Mouse (Mus musculus) hindbrain, embryonic 12.5 days (tissue): Measurements from ENCODE around the gene Ooep. TPM values are rescaled to one million over a fixed set of nuclear protein-coding genes. Genes with fewer than 3 reads are reported as not detected.
"Not testable (repeated sequence)": the region's sequence is repeated elsewhere in the genome, so short reads cannot be mapped to it uniquely, and the experiment has no call there.

Experiments used
- ATAC-seq: fragments of 200-750 bp; cut with Nextera tagmentation; 2 replicates; pipeline ENCODE4 v1.8.0; 2017; ENCODE audit warnings: moderate TSS enrichment; ENCODE audit not compliant: low FRiP score
- H3K27ac ChIP-seq: fragments of 300-500 bp; sonication (generic); 2 replicates; pipeline ENCODE4 v1.5.1; 2016; ENCODE audit warnings: mild to moderate bottlenecking
- H3K27me3 ChIP-seq: fragments of 300-500 bp; sonication (generic); 2 replicates; pipeline ENCODE4 v1.6.1; 2016; ENCODE audit warnings: mild to moderate bottlenecking
- H3K36me3 ChIP-seq: fragments of 300-500 bp; sonication (generic); 2 replicates; pipeline ENCODE4 v1.6.1; 2016; ENCODE audit warnings: mild to moderate bottlenecking
- H3K4me1 ChIP-seq: fragments of 300-500 bp; sonication (generic); 2 replicates; pipeline ENCODE4 v1.6.1; 2016
- H3K4me2 ChIP-seq: fragments of 300-500 bp; sonication (generic); replicated peaks from 2 replicates; pipeline ENCODE4 v1.6.1; 2016; ENCODE audit warnings: mild to moderate bottlenecking
- H3K4me3 ChIP-seq: fragments of 300-500 bp; sonication (generic); 2 replicates; pipeline ENCODE4 v1.5.1; 2016; ENCODE audit warnings: mild to moderate bottlenecking
- H3K9ac ChIP-seq: fragments of 300-500 bp; sonication (generic); 2 replicates; pipeline ENCODE4 v1.6.1; 2016; ENCODE audit warnings: mild to moderate bottlenecking, moderate library complexity
- H3K9me3 ChIP-seq: fragments of 300-500 bp; sonication (generic); replicated peaks from 2 replicates; pipeline ENCODE4 v1.6.1; 2016; ENCODE audit warnings: mild to moderate bottlenecking
- WGBS: fragments of 180-500 bp; shearing (Covaris S2); methylation state at CpG from one replicate; pipeline ENCODE4 v1.1.7; 2016; 5-methylcytosine and 5-hydroxymethylcytosine counted together
- polyA plus RNA-seq: library from polyadenylated mRNA; unstranded; fragments of >200 nt; fragmentation: Nextera tagmentation; extraction: Ambion mirVana; gene quantifications from 2 replicates; pipeline ENCODE4 v1.2.1, GENCODE M21; 2016

The Ooep gene
- polyA plus RNA-seq, 1 experiment from 2014 or later = 5.1 TPM

GRCm38 (mm10) chr9:78385893-78386292 lies 7.4 kb upstream of the Ooep start:
- H3K9ac ChIP-seq = no peak overlapping the region
- H3K9me3 ChIP-seq = no peaks in the 10 kb centered on the region
- 53% methylated on average over 3 of the region's 3 CpGs for WGBS
- no peaks in the 10 kb centered on the region for H3K27me3 ChIP-seq
- H3K27ac ChIP-seq = no peak overlapping the region
- ATAC-seq = no peak
- H3K36me3 ChIP-seq = no peaks in the 10 kb centered on the region
- no peaks in the 10 kb centered on the region for H3K4me1 ChIP-seq
- no peak overlapping the region for H3K4me3 ChIP-seq
- H3K4me2 ChIP-seq = no peak overlapping the region

GRCm38 (mm10) chr9:78377546-78377945 lies 979 bp downstream of the Ooep start:
- H3K9me3 ChIP-seq = no peaks in the 10 kb centered on the region
- ATAC-seq = no peak
- H3K4me2 ChIP-seq = peak overlapping the region; percentile 68
- H3K36me3 ChIP-seq = no peaks in the 10 kb centered on the region
- WGBS = 30% methylated on average over 8 of the region's 8 CpGs
- H3K27me3 ChIP-seq = no peaks in the 10 kb centered on the region; the same call in 1 of the 2 replicates
- no peak overlapping the region for H3K27ac ChIP-seq
- no peak overlapping the region for H3K9ac ChIP-seq
- peak overlapping the region; percentile 38 for H3K4me3 ChIP-seq
- H3K4me1 ChIP-seq = peaks cover 14% of the 10 kb centered on the region

- no peak for ATAC-seq
- Histone ChIP-seq H3K4me3 (no peak overlapping the region), H3K9me3 (no peaks in the 10 kb centered on the region), H3K4me2 (no peak overlapping the region), H3K9ac (no peak overlapping the region), H3K27ac (no peak overlapping the region), H3K4me1 (peaks cover 14% of the 10 kb centered on the region), H3K27me3 (no peaks in the 10 kb centered on the region; the same call in 1 of the 2 replicates), H3K36me3 (no peaks in the 10 kb centered on the region)
- WGBS = 63% methylated on average over 4 of the region's 4 CpGs
Observed at GRCm38 (mm10) chr9:78375486-78375885, 3.0 kb downstream of the Ooep start.

GRCm38 (mm10) chr9:78374885-78375389 lies 3.6 kb downstream of the Ooep start:
- no peaks in the 10 kb centered on the region for H3K36me3 ChIP-seq
- no peak for ATAC-seq
- no peaks in the 10 kb centered on the region; the same call in 1 of the 2 replicates for H3K27me3 ChIP-seq
- H3K27ac ChIP-seq = no peak overlapping the region
- H3K4me3 ChIP-seq = no peak overlapping the region
- H3K4me2 ChIP-seq = no peak overlapping the region
- 81% methylated on average over 1 of the region's 1 CpGs for WGBS
- peaks cover 14% of the 10 kb centered on the region for H3K4me1 ChIP-seq
- H3K9ac ChIP-seq = no peak overlapping the region
- H3K9me3 ChIP-seq = no peaks in the 10 kb centered on the region

GRCm38 (mm10) chr9:78374397-78374796 lies 4.1 kb downstream of the Ooep start:
- Histone ChIP-seq H3K4me3 (no peak overlapping the region), H3K9me3 (no peaks in the 10 kb centered on the region), H3K27me3 (no peaks in the 10 kb centered on the region), H3K36me3 (no peaks in the 10 kb centered on the region), H3K4me1 (peaks cover 14% of the 10 kb centered on the region), H3K4me2 (no peak overlapping the region), H3K27ac (no peak overlapping the region), H3K9ac (no peak overlapping the region)
- no peak for ATAC-seq
- WGBS = 66% methylated on average over 5 of the region's 5 CpGs

- WGBS = 81% methylated on average over 10 of the region's 10 CpGs
- ATAC-seq = no peak
- Histone ChIP-seq H3K4me1 (peaks cover 5% of the 10 kb centered on the region), H3K36me3 (no peaks in the 10 kb centered on the region), H3K9me3 (no peaks in the 10 kb centered on the region), H3K27ac (no peak overlapping the region), H3K27me3 (no peaks in the 10 kb centered on the region), H3K4me2 (no peak overlapping the region), H3K4me3 (no peak overlapping the region), H3K9ac (no peak overlapping the region)
Observed at GRCm38 (mm10) chr9:78372827-78373504, 5.6 kb downstream of the Ooep start.

- no peaks in the 10 kb centered on the region for H3K36me3 ChIP-seq
- H3K4me3 ChIP-seq = no peak overlapping the region
- H3K27ac ChIP-seq = no peak overlapping the region
- H3K9me3 ChIP-seq = no peaks in the 10 kb centered on the region
- no peaks in the 10 kb centered on the region for H3K27me3 ChIP-seq
- no peak for ATAC-seq
- no peak overlapping the region for H3K9ac ChIP-seq
- WGBS = 97% methylated on average over 3 of the region's 3 CpGs
- H3K4me2 ChIP-seq = no peak overlapping the region
- no peaks in the 10 kb centered on the region for H3K4me1 ChIP-seq
Observed at GRCm38 (mm10) chr9:78371441-78371840, 7.1 kb downstream of the Ooep start.

- Histone ChIP-seq H3K9me3 (no peaks in the 10 kb centered on the region), H3K27ac (no peak overlapping the region), H3K9ac (no peak overlapping the region), H3K4me2 (no peak overlapping the region), H3K36me3 (no peaks in the 10 kb centered on the region), H3K4me3 (no peak overlapping the region), H3K4me1 (no peaks in the 10 kb centered on the region), H3K27me3 (no peaks in the 10 kb centered on the region)
- ATAC-seq = no peak
- 82% methylated on average over 7 of the region's 7 CpGs for WGBS
Observed at GRCm38 (mm10) chr9:78369786-78370185, 8.7 kb downstream of the Ooep start.

- no peak overlapping the region for H3K9ac ChIP-seq
- no peaks in the 10 kb centered on the region for H3K27me3 ChIP-seq
- no peak for ATAC-seq
- H3K9me3 ChIP-seq = no peaks in the 10 kb centered on the region
- WGBS = 91% methylated on average over 2 of the region's 2 CpGs
- no peak overlapping the region for H3K4me3 ChIP-seq
- H3K4me1 ChIP-seq = no peaks in the 10 kb centered on the region
- H3K36me3 ChIP-seq = no peaks in the 10 kb centered on the region
- no peak overlapping the region for H3K4me2 ChIP-seq
- no peak overlapping the region for H3K27ac ChIP-seq
Observed at GRCm38 (mm10) chr9:78369349-78369748, 9.2 kb downstream of the Ooep start.

- H3K36me3 ChIP-seq = no peaks in the 10 kb centered on the region
- no peaks in the 10 kb centered on the region for H3K27me3 ChIP-seq
- H3K4me2 ChIP-seq = no peak overlapping the region
- no peak for ATAC-seq
- no peaks in the 10 kb centered on the region for H3K4me1 ChIP-seq
- no peak overlapping the region for H3K9ac ChIP-seq
- H3K27ac ChIP-seq = no peak overlapping the region
- WGBS = 72% methylated on average over 3 of the region's 3 CpGs
- H3K4me3 ChIP-seq = no peak overlapping the region
- H3K9me3 ChIP-seq = no peaks in the 10 kb centered on the region
Observed at GRCm38 (mm10) chr9:78368671-78369293, 9.7 kb downstream of the Ooep start.

- not testable (repeated sequence) for H3K4me3 ChIP-seq, ATAC-seq, H3K27me3 ChIP-seq, H3K9me3 ChIP-seq, H3K36me3 ChIP-seq, H3K4me2 ChIP-seq, H3K9ac ChIP-seq, H3K27ac ChIP-seq, H3K4me1 ChIP-seq
- 94% methylated on average over 16 of the region's 16 CpGs for WGBS
Observed at GRCm38 (mm10) chr9:78367959-78368358, 10.6 kb downstream of the Ooep start, which contains the start of gene Dppa5a. Dppa5a (minus strand) TSS chr9:78368177.

- H3K9ac ChIP-seq = no peak overlapping the region
- H3K27me3 ChIP-seq = no peaks in the 10 kb centered on the region
- no peaks in the 10 kb centered on the region for H3K36me3 ChIP-seq
- 87% methylated on average over 13 of the region's 13 CpGs for WGBS
- H3K4me1 ChIP-seq = no peaks in the 10 kb centered on the region
- H3K4me2 ChIP-seq = no peak overlapping the region
- H3K9me3 ChIP-seq = no peaks in the 10 kb centered on the region
- ATAC-seq = no peak
- H3K27ac ChIP-seq = no peak overlapping the region
- no peak overlapping the region for H3K4me3 ChIP-seq
Observed at GRCm38 (mm10) chr9:78365850-78366544, 12.5 kb downstream of the Ooep start.
